ENCODE assay signal across 11 mouse cellular contexts in the genomic region with DNA sequence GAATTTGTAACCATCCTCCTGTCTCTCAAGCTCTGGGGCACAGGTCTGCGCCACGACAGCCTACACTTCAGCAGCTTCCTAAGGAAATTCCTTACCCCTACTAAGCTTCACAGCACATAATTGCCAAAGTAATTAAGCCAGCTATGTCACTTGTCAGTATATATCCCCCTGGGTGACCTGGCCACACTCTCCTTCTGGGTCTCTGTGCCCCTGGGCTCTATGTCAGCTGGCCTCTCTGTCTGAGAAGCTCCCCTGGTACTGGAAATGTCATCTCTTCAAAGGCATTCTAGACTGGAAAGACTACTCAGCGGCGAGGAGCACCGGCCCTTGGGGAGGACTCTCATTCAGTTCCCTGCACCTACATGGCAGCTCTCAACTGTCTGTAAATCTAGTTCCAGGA. TPM values are rescaled to one million over a fixed set of nuclear protein-coding genes. Genes with fewer than 3 reads are reported as not detected.
DNase-seq lines count a peak whose midpoint lies in the region; ATAC-seq and TF ChIP-seq lines count a peak whose summit lies in the region.
"Had no signal": no experiment of that assay in that cellular context is flagged by ENCODE, and none has a peak within 500 bp of the region (broad histone marks: within the 10 kb centered on the region; RNA-seq: fewer than 3 reads in every experiment).

No protein-coding gene starts in this region.

- peaks cover 77% of the 10 kb centered on the region for H3K4me1 ChIP-seq in megakaryocyte, embryonic 14.5 days
- H3K4me1 ChIP-seq in limb, embryonic 12.5 days (replicated peaks) = peaks cover 43% of the 10 kb centered on the region
- H3K4me1 ChIP-seq in neural tube, embryonic 13.5 days (replicated peaks) = peaks cover 59% of the 10 kb centered on the region

- no peak overlapping the region for H3K4me3 ChIP-seq in gastrocnemius, adult 2 months
- peak overlapping the region; percentile 56 for H3K4me3 ChIP-seq in megakaryocyte, embryonic 14.5 days (replicated peaks)
- peak overlapping the region; percentile 61 for H3K4me3 ChIP-seq in limb, embryonic 12.5 days (replicated peaks)
- H3K4me3 ChIP-seq in neural tube, embryonic 13.5 days = peak overlapping the region; percentile 64

- peak overlapping the region; percentile 95 for H3K9ac ChIP-seq in limb, embryonic 12.5 days (replicated peaks)
- H3K9ac ChIP-seq in neural tube, embryonic 13.5 days = peak overlapping the region; percentile 85

- H3K27ac ChIP-seq in gastrocnemius, adult 2 months = no peak overlapping the region
- H3K27ac ChIP-seq in limb, embryonic 12.5 days = peak overlapping the region; percentile 99; the same call in 1 of the 2 replicates
- H3K27ac ChIP-seq in neural tube, embryonic 13.5 days (replicated peaks) = peak overlapping the region; percentile 100

- H3K4me2 ChIP-seq in limb, embryonic 12.5 days = peak overlapping the region; percentile 94
- H3K4me2 ChIP-seq in neural tube, embryonic 13.5 days = peak overlapping the region; percentile 78

- no peak for ATAC-seq in megakaryocyte, adult 5-6 weeks (ENCODE audit: poor library complexity, severe bottlenecking)
- no peak for ATAC-seq in limb, embryonic 12.5 days (ENCODE audit: insufficient number of reproducible peaks, insufficient read depth, low FRiP score, low TSS enrichment, low read depth)
- ATAC-seq in neural tube, embryonic 13.5 days (ENCODE audit: low read depth) = no peak

- H3K27me3 ChIP-seq in megakaryocyte, embryonic 14.5 days (replicated peaks) = no peaks in the 10 kb centered on the region
- H3K27me3 ChIP-seq in limb, embryonic 12.5 days = no peaks in the 10 kb centered on the region
- H3K27me3 ChIP-seq in neural tube, embryonic 13.5 days = no peaks in the 10 kb centered on the region

- no peaks in the 10 kb centered on the region for H3K9me3 ChIP-seq in megakaryocyte, embryonic 14.5 days
- H3K9me3 ChIP-seq in limb, embryonic 12.5 days = no peaks in the 10 kb centered on the region
- no peaks in the 10 kb centered on the region for H3K9me3 ChIP-seq in neural tube, embryonic 13.5 days

- no peak for TF ChIP-seq CTCF in gastrocnemius, adult 2 months (IDR thresholded peaks at IDR 0.05)

- peaks cover 32% of the 10 kb centered on the region for H3K36me3 ChIP-seq in megakaryocyte, embryonic 14.5 days (replicated peaks; ENCODE audit: low read length)
- peaks cover 30% of the 10 kb centered on the region for H3K36me3 ChIP-seq in limb, embryonic 12.5 days
- peaks cover 19% of the 10 kb centered on the region for H3K36me3 ChIP-seq in neural tube, embryonic 13.5 days

- DNase-seq in gastrocnemius, adult 2 months = peak; percentile 12
- no peak for DNase-seq in gastrocnemius, adult 8-10 months (ENCODE audit: low spot score in 2 of 2)
- no peak for DNase-seq in urinary bladder, postnatal 14 days (ENCODE audit: low spot score)
- DNase-seq in adrenal gland, adult 8-10 months = no peak
- DNase-seq: kidney, postnatal 10 days; lung, adult 2 months; thymus, adult 18-20 months had no signal

- 82% methylated on average over 5 of the region's 5 CpGs for WGBS in limb, embryonic 12.5 days
- WGBS in neural tube, embryonic 13.5 days = 60% methylated on average over 5 of the region's 5 CpGs

- intact Hi-C loops in gastrocnemius, adult 2 months (cut with DNase I) = no loop called here

RNA-seq across cellular contexts. Expression of gene Wbp1, which starts 1.6 kb away (rescaled TPM):
- 10 to 100 TPM; 43.3 to 45.6 TPM for total RNA-seq in gastrocnemius, adult 2 months (2021)
- total RNA-seq in gastrocnemius, adult 8-10 months (2022) = 10 to 100 TPM; 39.1 to 50.7 (median 45.1) TPM
- 86.6 and 121 TPM in 2 replicates for polyA plus RNA-seq in megakaryocyte, embryonic 14.5 days (2012; ENCODE audit: insufficient read depth, low replicate concordance)
- 33.5 and 34.8 TPM in 2 replicates for total RNA-seq in megakaryocyte, adult 5-6 weeks (2015)
- 74.0 and 89.9 TPM in 2 replicates for total RNA-seq in megakaryocyte, adult 5-6 weeks (2017)
- 191 and 219 TPM in 2 replicates for polyA plus RNA-seq in limb, embryonic 12.5 days (2016; fragmentation: Nextera tagmentation; extraction: Ambion mirVana)
- polyA plus RNA-seq in neural tube, embryonic 13.5 days (2015; fragmentation: Nextera tagmentation; extraction: Ambion mirVana) = 202 and 228 TPM in 2 replicates
- total RNA-seq in adrenal gland, adult 8-10 months (2022) = 100 to 1,000 TPM; 100 to 106 (median 105) TPM

RNA-seq across cellular contexts. Expression of gene Ino80b, which starts 2.3 kb away (rescaled TPM):
- total RNA-seq in gastrocnemius, adult 2 months (2021) = 10 to 100 TPM; 13.7 to 16.3 TPM
- 10 to 100 TPM; 14.3 to 18.2 (median 16.2) TPM for total RNA-seq in gastrocnemius, adult 8-10 months (2022)
- polyA plus RNA-seq in megakaryocyte, embryonic 14.5 days (2012; ENCODE audit: insufficient read depth, low replicate concordance) = 201 and 370 TPM in 2 replicates
- 18.8 and 19.6 TPM in 2 replicates for total RNA-seq in megakaryocyte, adult 5-6 weeks (2015)
- 26.0 and 36.2 TPM in 2 replicates for total RNA-seq in megakaryocyte, adult 5-6 weeks (2017)
- 17.6 and 19.2 TPM in 2 replicates for polyA plus RNA-seq in limb, embryonic 12.5 days (2016; fragmentation: Nextera tagmentation; extraction: Ambion mirVana)
- polyA plus RNA-seq in neural tube, embryonic 13.5 days (2015; fragmentation: Nextera tagmentation; extraction: Ambion mirVana) = 11.4 and 13.0 TPM in 2 replicates
- 10 to 100 TPM; 24.9 to 32.3 (median 28.0) TPM for total RNA-seq in adrenal gland, adult 8-10 months (2022)

RNA-seq across cellular contexts. Expression of gene Mogs, which starts 7.7 kb away (rescaled TPM):
- total RNA-seq in gastrocnemius, adult 2 months (2021) = 1 to 10 TPM; 4.7 to 6.6 TPM
- total RNA-seq in gastrocnemius, adult 8-10 months (2022) = 1 to 10 TPM; 5.3 to 5.9 (median 5.5) TPM
- polyA plus RNA-seq in megakaryocyte, embryonic 14.5 days (2012; ENCODE audit: insufficient read depth, low replicate concordance) = 76.1 and 165 TPM in 2 replicates
- 17.5 and 21.6 TPM in 2 replicates for total RNA-seq in megakaryocyte, adult 5-6 weeks (2015)
- 33.4 and 38.7 TPM in 2 replicates for total RNA-seq in megakaryocyte, adult 5-6 weeks (2017)
- 55.3 and 58.2 TPM in 2 replicates for polyA plus RNA-seq in limb, embryonic 12.5 days (2016; fragmentation: Nextera tagmentation; extraction: Ambion mirVana)
- polyA plus RNA-seq in neural tube, embryonic 13.5 days (2015; fragmentation: Nextera tagmentation; extraction: Ambion mirVana) = 26.8 and 29.1 TPM in 2 replicates
- 10 to 100 TPM; 45.9 to 91.9 (median 62.8) TPM for total RNA-seq in adrenal gland, adult 8-10 months (2022)

RNA-seq across cellular contexts. Expression of gene Rtkn, which starts 12.3 kb away (rescaled TPM):
- total RNA-seq in gastrocnemius, adult 2 months (2021) = 10 to 100 TPM; 12.2 to 15.3 TPM
- total RNA-seq in gastrocnemius, adult 8-10 months (2022) = 10 to 100 TPM in 3 of 4 experiments, 1 to 10 TPM in 1; 9.0 to 12.2 (median 10.9) TPM
- polyA plus RNA-seq in megakaryocyte, embryonic 14.5 days (2012; ENCODE audit: insufficient read depth, low replicate concordance) = 15.8 and 48.5 TPM in 2 replicates
- total RNA-seq in megakaryocyte, adult 5-6 weeks (2015) = 0.52 and 0.67 TPM in 2 replicates
- total RNA-seq in megakaryocyte, adult 5-6 weeks (2017) = 0.29 and 1.2 TPM in 2 replicates
- polyA plus RNA-seq in limb, embryonic 12.5 days (2016; fragmentation: Nextera tagmentation; extraction: Ambion mirVana) = 62.0 and 62.6 TPM in 2 replicates
- 18.9 and 20.7 TPM in 2 replicates for polyA plus RNA-seq in neural tube, embryonic 13.5 days (2015; fragmentation: Nextera tagmentation; extraction: Ambion mirVana)
- 10 to 100 TPM; 16.4 to 34.0 (median 19.9) TPM for total RNA-seq in adrenal gland, adult 8-10 months (2022)

RNA-seq across cellular contexts. Expression of gene Mrpl53, which starts 14.1 kb away (rescaled TPM):
- 100 to 1,000 TPM in 1 of 2 experiments, 10 to 100 TPM in 1; 94.7 to 121 TPM for total RNA-seq in gastrocnemius, adult 2 months (2021)
- total RNA-seq in gastrocnemius, adult 8-10 months (2022) = 100 to 1,000 TPM; 102 to 112 (median 107) TPM
- polyA plus RNA-seq in megakaryocyte, embryonic 14.5 days (2012; ENCODE audit: insufficient read depth, low replicate concordance) = 9.6 and 78.7 TPM in 2 replicates
- total RNA-seq in megakaryocyte, adult 5-6 weeks (2015) = 44.5 and 45.8 TPM in 2 replicates
- total RNA-seq in megakaryocyte, adult 5-6 weeks (2017) = 20.8 and 27.7 TPM in 2 replicates
- polyA plus RNA-seq in limb, embryonic 12.5 days (2016; fragmentation: Nextera tagmentation; extraction: Ambion mirVana) = 134 and 140 TPM in 2 replicates
- polyA plus RNA-seq in neural tube, embryonic 13.5 days (2015; fragmentation: Nextera tagmentation; extraction: Ambion mirVana) = 133 TPM in 2 replicates
- 100 to 1,000 TPM in 1 of 4 experiments, 10 to 100 TPM in 3; 81.6 to 113 (median 89.5) TPM for total RNA-seq in adrenal gland, adult 8-10 months (2022)
